Mouse (Mus musculus): Measurements from ENCODE around the gene Palm3.
"Not testable (repeated sequence)": the region's sequence is repeated elsewhere in the genome, so short reads cannot be mapped to it uniquely, and the experiment has no call there.

Palm3 gene

DNA sequence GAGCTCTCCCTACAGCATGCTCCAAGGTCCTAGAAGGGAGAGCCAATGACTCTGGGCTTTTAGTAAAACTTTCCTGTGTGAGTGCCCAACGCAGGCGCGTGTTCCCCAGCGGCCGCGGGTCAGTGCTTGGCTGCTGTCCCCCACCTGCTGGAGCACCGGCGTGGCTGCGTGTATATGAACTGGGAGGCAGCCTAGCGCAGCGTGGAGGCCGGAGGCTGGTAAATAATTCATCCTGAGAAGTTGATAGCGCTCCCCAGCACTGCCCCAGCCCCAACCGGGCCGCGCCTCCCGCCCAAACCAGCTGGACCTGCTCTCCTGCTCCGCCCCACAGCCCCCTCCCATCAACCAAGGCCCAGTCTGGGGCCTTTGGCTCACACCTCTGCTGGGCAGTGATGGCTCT is at the start of gene Palm3:
TSS of gene Palm3 (plus strand) at position 376 of the 400 bp plus-strand sequence.
- peak; percentile 77 to 89 for DNase-seq

DNA sequence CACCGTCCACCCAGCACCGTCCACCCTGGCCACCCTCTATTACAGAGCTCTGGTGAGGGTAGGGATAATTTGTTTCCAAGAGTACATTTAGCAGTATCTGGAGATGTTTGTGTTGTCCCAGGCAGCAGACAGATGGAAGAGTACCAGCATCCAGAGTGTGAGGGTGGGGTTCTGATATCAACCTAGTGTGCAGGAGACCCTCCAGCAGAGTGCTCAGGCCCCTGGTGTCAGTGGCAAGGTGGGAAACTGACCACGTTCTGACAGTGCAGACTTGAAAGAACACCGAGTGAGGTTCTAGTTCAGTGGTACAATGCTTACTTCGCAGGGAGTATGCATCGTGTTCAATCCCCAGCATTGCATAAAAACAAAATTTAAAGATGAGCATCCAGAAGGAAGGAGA is 49.6 kb upstream of the Palm3 start:
- no peak for DNase-seq

GRCm38 (mm10) chr8:83972150-83973120 is 48.8 kb upstream of the Palm3 start, which contains the start of gene Prkaca:
Gene Prkaca, plus strand, starts transcription at chr8:83972993.
- peak; percentile 97 to 99 for DNase-seq

- DNase-seq = peak; percentile 37 to 40
Observed at GRCm38 (mm10) chr8:83973161-83974031, 47.9 kb upstream of the Palm3 start.

DNA sequence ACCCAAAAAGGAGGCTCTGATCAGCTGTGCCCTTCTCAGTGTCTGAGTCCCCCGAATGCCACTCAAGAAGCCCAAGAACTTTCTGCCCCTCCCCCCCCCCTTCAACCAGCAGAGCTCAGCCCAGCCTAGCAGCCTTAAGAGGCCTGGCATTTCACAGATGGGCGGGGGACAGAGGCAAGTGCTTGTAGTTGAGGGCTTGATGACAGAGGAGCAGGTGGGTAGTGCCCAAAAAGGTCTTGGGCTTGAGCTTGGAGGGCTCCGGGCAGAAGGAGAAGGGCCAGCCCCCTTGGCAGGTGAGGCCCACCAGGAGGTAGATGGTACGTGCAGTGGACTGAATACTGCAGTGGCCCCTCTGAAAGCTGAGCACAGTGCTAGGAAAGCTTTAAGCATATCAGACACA is 46.8 kb upstream of the Palm3 start:
- no peak for DNase-seq

- no peak for DNase-seq
Observed at GRCm38 (mm10) chr8:83976101-83976630, 45.1 kb upstream of the Palm3 start.

- no peak for DNase-seq
Observed at GRCm38 (mm10) chr8:83976779-83977350, 44.4 kb upstream of the Palm3 start.

DNA sequence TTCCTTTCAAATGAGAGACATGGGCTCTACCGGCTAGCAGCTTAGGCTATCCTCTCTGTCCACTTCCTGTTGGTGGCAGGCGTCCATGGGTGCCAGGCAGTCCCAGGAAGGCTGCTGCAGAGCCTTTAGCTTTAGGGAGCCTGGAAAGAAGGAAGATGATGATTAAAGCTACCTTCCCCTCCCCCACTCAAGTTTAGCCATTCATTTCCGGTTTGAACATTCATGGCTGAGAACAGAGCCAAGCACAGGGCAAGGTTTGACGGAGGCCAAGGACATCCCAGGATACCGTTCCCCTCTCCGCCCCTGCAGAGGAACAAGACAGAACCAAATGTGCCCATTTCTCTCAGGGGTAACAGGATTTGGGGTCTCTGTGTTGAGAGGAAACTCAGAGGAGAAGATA is 43.6 kb upstream of the Palm3 start:
- DNase-seq = peak in 1 of 2 experiments; percentile 34

GRCm38 (mm10) chr8:83978200-83978599 is 43.1 kb upstream of the Palm3 start:
- DNase-seq = no peak

GRCm38 (mm10) chr8:83980250-83980649 is 41.0 kb upstream of the Palm3 start:
- DNase-seq = no peak

DNA sequence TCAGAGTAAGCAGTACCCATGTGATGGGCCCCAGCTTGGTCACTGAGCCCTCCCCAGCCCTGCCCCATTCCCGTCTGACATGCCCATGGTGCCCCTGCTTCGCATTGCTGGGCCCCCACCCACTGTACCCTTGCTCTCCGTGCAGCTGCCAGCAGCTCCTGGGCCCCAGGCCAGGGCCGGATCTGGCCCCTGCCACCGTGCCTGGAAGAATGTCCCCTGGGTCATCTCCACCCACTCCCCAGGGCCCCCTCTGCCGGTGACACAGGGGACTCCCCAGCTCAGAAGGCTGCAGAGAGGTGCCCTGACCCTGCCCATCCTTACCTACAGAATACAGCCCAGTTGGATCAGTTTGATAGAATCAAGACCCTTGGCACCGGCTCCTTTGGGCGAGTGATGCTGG is 40.4 kb upstream of the Palm3 start:
- DNase-seq = no peak

DNA sequence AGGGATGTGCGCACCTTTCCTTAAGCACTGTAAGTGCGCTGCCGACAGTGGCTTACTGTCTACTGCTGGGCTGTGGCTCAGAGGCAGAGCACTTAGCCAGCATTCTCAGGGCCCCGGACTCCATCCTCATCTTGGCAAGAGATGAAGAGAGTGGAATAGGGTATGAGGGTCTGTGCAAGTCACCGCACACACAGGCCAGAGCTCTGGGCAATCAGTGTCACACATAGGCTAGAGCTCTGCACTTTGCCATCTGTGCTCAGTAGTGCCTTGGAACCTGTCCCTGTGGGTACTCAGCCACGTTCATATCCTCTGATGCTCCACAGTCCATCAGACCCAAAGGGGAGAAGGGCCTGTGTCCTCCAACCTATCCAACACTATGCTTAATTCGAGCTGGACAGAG is 39.7 kb upstream of the Palm3 start:
- DNase-seq = no peak

DNA sequence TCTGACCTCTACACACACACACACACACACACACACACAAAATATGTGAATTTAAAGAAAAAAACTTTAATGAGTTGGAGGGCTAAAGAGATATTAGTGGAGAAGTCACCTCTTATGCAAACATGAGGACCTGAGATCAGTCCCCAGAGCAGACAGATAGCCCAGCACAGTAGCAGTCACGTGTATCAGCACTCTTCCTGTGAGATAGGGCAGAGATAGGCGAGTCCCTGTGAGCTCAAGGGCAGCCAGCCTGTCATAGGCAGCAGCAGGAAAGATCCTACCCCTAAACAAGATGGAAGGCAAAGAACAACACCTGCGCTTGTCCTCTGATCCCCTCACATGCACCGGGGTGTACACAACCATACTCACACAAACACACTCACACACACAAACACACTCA is 38.8 kb upstream of the Palm3 start:
- DNase-seq = no peak

GRCm38 (mm10) chr8:83983222-83983621 is 38.0 kb upstream of the Palm3 start:
- not testable (repeated sequence) for DNase-seq

DNA sequence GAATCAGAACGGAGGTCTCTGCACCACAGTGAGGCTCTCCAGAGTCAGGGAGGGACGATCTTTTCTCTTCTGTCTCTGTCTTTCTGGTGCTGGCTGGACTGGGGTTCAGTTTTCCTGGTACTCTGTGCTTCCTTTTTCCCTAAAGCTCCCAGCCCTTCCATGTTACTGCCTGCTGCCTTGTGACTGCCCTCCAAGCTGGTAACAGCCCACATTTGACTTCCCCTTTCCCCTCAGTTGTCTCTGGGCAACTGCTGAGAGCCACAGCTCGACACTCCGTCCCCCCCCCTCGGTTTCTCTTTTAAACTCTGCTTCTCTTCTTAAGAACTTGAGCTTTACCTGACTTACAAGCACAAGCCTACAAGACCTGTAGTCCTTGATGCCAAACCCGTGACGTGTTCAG is 32.0 kb upstream of the Palm3 start:
- DNase-seq = no peak

DNA sequence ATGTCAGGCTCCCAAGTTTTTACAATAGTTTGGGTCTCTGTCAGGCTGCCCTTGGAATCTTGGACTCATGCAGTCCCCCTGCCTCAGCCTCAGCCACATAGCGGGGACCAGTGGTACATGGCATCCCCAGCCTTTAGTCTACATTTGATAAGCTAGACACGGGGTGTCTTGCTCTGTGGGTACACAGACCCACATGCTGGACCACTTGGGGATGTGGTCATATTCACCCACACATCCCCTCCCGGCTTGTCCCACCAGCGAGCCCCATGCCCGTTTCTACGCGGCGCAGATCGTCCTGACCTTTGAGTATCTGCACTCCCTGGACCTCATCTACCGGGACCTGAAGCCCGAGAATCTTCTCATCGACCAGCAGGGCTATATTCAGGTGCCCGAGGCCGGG is 31.1 kb upstream of the Palm3 start:
- DNase-seq = no peak

- no peak for DNase-seq
Observed at GRCm38 (mm10) chr8:83992488-83992887, 28.8 kb upstream of the Palm3 start.

DNA sequence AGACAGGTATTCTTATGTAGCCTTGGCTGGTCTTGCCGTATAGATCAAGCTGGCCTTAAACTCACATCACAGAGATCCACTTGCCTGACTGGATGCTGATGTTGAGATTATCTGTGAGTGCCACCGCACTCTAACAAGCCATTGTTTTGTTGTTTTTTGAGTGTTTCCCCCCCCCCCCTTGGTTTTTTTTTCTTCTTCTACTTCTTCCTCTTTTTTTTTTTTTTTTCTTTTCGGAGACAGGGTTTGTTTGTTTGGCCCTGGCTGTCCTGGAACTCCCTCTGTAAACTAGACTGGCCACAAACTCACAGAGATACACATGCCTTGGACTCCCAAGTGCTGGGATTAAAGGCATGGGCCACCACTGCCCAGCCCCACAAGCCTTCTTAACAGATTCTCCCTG is 27.2 kb upstream of the Palm3 start:
- DNase-seq = no peak

DNA sequence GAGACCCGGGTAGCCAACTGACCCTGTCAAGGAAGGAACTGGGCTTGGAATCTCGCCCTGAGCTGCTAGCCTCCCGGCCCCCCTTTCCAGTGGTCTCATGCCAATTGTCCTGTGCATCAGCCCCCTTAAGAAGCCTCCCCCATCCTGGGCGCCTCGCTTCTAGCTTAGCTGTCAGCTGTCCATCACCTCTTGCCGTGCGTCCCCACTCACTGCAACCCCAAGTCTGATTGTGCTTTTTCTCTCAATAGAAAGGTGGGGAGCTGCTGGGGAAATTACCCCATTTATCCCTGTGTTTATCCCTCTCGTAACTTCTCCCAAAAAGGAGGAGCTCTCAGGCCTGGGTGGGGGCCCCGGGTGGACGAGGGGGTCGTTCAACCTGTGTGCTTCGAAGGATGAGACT is 25.3 kb upstream of the Palm3 start:
- DNase-seq = peak in 1 of 2 experiments; percentile 24

DNA sequence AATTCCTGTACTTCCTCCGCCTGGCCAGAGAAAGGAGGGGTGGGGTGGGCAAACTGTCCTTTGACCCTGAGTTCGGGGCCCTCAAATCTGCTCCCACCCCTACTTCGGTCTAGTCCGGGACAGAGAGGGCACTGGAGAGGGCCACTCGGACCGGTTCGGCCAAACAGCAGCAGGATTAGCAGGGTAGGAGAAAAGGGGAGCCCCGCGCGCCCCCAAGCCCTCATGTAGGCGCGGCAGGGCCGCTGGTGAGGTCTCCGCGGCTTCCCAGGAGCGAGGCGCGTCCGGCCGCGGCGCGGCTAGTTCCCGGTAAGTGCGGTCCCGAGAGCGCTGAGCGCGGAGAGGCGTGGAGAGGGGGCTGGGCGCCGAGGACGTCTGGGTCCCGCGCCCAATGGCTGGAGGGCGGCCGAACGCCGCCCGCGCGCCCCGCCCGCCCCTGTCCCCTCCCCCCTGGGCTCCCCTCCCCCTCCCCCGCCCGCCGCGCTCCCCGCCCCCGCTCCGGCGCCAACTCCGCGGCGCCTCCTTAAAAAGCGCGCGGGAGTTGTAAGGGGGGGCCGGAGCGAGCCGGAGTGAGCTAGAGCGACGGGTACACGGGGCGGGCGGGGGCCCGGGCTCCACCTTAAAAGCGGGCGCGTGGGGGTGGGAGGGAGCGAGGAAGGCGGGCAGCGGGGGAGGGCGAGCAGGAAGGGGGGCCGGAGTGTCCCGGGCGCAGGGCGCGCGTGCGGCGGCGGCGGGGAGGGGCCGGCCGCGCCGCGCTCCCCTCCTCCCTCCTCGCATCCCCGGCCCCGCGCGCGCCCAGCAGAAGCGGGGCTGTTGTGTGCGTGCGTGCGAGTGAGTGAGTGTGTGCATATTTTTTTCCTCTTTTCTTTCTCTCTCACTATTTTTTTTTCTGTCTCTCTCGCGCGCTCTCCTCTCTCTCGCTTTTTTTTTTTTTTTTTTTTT is 24.4 kb upstream of the Palm3 start:
- peak; percentile 91 to 96 for DNase-seq

DNA sequence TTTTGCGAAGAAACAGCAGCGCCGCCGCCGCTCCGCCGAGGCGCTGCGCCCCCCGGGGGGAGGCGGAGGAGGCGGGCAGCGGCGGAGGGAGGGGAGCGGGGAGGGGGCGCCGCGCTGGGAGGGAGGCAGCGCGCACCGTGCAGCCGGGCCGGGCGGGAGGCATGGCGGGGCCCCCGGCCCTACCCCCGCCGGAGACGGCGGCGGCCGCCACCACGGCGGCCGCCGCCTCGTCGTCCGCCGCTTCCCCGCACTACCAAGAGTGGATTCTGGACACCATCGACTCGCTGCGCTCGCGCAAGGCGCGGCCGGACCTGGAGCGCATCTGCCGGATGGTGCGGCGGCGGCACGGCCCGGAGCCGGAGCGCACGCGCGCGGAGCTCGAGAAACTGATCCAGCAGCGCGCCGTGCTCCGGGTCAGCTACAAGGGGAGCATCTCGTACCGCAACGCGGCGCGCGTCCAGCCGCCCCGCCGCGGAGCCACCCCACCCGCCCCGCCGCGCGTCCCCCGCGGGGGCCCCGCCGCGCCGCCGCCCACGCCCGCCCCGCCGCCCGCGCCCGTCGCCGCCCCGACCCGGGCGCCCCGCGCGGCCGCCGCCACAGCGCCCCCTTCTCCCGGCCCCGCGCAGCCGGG is 23.6 kb upstream of the Palm3 start, which contains the start of gene Samd1:
TSS of gene Samd1 (plus strand) at position 162 of the 631 bp plus-strand sequence.
- peak; percentile 70 to 80 for DNase-seq

Data from kidney, postnatal 4 days (tissue).